Mouse (Mus musculus): ENCODE data around the gene Pccb.

Pccb gene

GRCm38 (mm10) chr9:101042249-101042648 is 7.6 kb upstream of the Pccb start:
- no peak for DNase-seq

- DNase-seq, result no peak
Measured at GRCm38 (mm10) chr9:101041508-101041907, 6.8 kb upstream of the Pccb start.

DNA sequence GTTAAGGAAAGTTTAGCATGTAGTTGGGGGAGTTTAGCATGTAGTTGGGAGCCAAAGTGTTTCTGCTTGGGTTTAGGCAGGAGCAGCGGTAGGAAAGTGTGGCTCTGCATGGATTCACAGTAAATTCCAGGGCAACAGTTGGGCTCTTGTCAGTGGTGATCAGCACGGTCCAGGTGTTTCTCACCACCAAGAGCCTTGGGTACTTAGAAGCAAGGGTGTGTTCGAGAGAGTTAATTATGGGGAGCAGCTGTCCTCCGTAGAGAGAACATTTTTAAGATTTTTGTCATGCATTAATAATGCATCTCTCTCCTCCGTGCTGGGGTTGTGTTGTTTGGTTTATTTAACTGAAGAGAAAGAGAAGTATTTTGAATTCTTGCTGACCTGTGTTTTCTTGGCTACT is 3.9 kb upstream of the Pccb start:
- DNase-seq, result no peak

- DNase-seq, result peak; percentile 28 to 48
Measured at GRCm38 (mm10) chr9:101037396-101037795, 2.7 kb upstream of the Pccb start.

DNA sequence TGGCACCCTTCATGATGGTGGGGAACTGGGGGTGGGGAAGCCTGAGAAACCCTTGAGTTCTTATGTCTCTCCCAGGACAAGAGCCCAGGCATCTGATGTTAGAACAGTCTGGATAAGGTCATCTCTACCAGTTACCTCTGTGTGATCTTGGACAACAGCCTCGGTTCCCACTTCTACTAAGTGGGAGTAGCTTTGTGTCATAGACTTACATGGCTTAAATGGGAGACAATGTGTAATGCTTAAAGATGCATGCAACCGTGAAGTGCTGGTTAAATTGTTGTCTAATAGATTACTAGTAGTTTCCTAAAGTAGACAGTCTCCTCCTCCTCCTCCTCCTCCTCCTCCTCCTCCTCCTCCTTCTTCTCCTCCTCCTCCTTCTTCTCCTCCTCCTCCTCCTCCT is 2.2 kb upstream of the Pccb start:
- no peak for DNase-seq

GRCm38 (mm10) chr9:101035836-101036596 is 1.3 kb upstream of the Pccb start:
- DNase-seq, result no peak

- DNase-seq, result no peak
Measured at GRCm38 (mm10) chr9:101033761-101034447, 794 bp downstream of the Pccb start.

- DNase-seq, result no peak
Measured at GRCm38 (mm10) chr9:101018768-101019167, 15.9 kb downstream of the Pccb start.

DNA sequence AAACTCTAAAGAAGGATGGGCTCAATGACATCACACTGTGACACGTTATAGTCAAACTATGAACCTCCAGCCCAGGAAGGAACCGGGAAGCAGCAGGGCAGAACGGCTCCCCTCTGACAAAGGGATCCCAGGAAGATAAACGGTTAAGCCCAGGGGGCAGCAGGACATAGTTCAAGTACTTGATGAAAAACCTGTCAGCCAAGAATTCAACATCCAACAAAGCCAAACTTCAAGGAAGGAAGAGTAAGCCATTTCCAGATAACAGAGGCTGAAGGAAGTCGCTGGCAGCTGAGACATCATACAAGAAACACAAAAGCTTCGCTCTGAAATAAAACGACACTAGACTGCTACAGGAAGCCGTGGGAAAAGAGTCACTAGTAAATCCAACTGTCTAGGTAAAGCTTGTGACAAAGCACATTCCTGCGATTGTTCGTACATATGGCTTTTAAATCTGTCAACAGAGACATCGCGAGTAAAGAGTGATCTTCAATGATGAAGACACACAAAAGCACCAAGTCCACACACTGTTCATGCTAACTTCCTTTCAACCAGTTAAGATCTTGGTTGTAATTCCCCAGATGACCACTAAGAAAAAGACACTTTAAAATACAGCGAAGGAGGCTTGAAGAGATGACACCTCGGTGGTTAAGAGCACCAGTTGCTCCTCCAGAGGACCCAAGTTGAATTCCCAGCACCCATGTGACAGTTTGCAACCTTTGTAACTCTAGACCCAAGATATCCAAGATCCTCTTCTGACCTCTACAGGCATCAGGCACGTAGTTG is 16.8 kb downstream of the Pccb start:
- DNase-seq, result no peak

GRCm38 (mm10) chr9:101015324-101015723 is 19.4 kb downstream of the Pccb start:
- no peak for DNase-seq

GRCm38 (mm10) chr9:101012433-101012832 is 22.3 kb downstream of the Pccb start:
- DNase-seq, result no peak

DNA sequence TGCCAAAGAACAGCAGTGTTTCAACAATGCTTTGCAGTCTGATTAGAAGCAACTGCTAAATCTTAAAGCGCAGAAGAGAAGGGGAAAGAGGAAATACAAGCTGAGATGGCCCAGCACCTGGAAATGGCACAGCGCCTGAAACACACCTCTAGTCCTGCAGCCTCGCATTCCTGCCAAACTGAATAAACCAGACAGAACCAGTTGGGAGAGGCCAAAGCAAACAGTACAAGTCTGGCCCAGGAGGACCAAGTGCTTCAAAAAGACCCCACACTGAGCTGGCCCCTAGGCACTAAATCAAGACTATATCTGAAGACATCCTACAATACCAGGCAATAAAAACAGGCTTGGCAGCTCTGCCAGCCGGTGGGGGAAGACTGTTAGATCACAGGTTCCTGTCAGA is 28.8 kb downstream of the Pccb start:
- peak; percentile 18 to 44 for DNase-seq

- no peak for DNase-seq
Measured at GRCm38 (mm10) chr9:101003302-101003701, 31.4 kb downstream of the Pccb start.

GRCm38 (mm10) chr9:101002841-101003240 is 31.9 kb downstream of the Pccb start:
- DNase-seq, result no peak

DNA sequence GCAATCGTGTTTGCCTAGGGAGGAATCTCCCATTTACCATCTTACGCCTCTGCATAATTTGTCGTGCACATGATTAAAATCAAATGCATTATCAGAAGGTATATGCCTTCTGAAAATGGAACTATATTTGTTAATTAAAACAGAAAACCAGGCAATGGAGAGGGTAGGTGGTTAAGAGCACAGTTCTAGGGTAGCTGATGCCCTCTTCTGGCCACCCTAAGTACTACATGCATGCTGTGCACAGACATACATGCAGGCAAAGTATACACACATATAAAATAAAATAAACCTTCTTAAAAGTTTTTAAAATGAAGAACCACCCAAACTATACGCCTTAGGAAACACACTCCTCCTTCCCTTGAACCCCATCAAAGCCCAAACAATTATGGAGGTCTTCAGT is 32.6 kb downstream of the Pccb start:
- no peak for DNase-seq

GRCm38 (mm10) chr9:100997138-100997537 is 37.6 kb downstream of the Pccb start:
- no peak for DNase-seq

DNA sequence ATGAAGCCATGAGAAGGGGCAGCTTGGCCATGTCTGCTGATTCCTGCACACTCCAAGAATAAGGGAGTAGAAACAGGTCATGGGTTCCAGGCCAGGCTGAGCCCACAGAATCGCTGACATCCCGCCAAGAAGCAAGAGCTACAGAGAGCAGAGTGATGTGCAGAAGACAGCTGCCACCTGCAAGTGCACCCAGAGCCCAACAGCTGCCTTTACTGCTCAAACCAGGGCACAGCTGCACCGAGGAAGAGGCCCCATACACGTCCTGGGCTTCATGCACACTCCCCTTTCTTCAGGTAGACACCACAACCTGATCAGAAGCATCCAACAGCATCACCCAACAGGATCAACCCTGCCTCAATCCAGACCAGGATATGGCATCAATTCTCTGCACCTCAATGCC is 40.8 kb downstream of the Pccb start:
- DNase-seq, result no peak

DNA sequence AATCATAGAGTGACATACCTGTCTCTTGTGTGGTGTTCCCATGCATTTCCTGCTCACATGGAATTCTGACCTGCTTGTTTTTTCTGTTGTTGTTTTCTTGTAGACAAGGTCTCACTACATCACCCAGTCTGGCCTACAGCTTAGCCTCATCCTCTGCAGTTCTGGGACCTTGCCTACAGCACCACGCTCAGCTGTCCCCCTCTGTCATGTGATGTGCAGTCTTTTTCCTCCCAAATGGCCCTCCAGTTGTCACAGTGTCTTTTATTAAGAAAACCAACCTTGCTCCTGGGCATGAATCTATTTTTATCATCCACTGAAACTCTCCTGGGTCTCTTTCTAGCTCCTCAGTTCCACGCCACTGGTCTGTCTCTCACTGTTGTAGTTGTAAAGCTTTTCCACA is 42.5 kb downstream of the Pccb start:
- no peak for DNase-seq

DNA sequence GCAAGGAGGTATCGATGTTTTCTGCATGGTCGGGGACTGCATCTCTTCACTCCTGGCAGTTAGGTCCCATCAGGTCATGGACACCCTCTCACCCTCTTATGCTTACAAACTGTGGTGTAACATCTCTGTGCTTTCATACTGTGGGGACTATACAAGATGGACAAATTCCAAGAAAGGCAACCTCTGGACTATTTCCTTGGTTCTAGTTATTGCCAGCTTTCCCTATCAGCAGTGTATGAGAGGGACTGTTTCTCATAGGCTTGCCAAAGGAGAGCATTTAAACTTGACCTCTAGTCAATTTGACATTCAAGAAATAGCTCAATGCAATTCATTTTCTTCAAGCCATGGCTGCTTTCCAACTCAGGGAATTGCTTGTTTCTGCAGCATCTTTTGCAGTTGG is 43.4 kb downstream of the Pccb start:
- DNase-seq, result no peak

DNA sequence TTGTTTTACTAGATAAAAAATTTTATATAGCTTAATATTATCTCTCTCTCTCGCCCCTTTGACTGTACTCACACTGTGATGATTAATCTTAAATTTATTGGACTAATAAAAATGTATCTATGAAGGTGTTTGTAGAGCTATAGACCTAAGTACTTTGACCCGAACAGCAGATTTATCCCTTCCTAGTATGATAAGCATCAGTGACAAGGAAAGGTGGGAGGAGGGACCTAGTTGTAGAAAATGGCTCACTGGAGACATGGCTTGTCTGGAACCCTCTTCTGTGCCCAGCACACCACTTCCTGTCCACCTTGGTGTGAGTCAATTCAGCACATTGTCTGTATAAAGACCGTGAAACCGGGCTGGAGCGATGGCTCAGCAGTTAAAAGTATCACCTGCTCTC is 44.1 kb downstream of the Pccb start:
- no peak for DNase-seq

DNA sequence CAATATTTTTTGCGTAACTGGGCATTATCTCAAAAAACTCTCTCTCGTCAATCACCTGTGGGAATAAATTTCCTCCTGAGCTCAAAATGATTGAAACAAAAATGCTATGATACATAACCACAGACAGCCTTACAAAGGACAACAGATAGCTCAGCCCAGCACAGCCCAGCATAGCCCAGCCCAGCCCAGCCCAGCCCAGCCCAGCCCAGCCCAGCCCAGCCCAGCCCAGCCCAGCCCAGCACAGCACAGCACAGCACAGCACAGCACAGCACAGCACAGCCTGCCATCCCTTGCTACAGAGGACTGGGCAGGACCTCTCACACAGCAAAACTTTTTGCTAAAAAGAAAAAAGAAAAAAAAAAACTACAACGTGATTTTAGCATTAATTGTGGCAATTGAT is 46.8 kb downstream of the Pccb start:
- no peak for DNase-seq

GRCm38 (mm10) chr9:100987006-100987405 is 47.7 kb downstream of the Pccb start:
- no peak for DNase-seq

- DNase-seq, result no peak
Measured at GRCm38 (mm10) chr9:100984381-100985310, 50.1 kb downstream of the Pccb start.
